Comparison of ENCODE assay signal across 7 mouse cellular contexts in genomic region chr1:93342648-93343503, GRCm38 (mm10). TPM values are rescaled to one million over a fixed set of nuclear protein-coding genes. Genes with fewer than 3 reads are reported as not detected.
DNase-seq lines count a peak whose midpoint lies in the region; ATAC-seq lines count a peak whose summit lies in the region.

Gene Ppp1r7 (plus strand): TSS chr1:93342854.
Gene Pask (minus strand): TSS chr1:93343482.

- H3K36me3 ChIP-seq in intestine, embryonic 15.5 days: peaks cover 4% of the 10 kb centered on the region
- peaks cover 23% of the 10 kb centered on the region for H3K36me3 ChIP-seq in midbrain, embryonic 10.5 days

- intact Hi-C loops in gastrocnemius, postnatal 36 days (cut with DNase I): loop anchor here (5.0 kb wide), 2 partner anchors 166 to 169 kb away; partner anchors contain the start of gene Farp2
- intact Hi-C loops in left cerebral cortex, postnatal 25 days (cut with DNase I): loop anchor here (2.0 kb wide), 1 partner anchor 136 kb away; the partner anchor contains the start of gene Hdlbp

- under 1% methylated on average over 63 of the region's 63 CpGs for WGBS in intestine, embryonic 15.5 days
- WGBS in midbrain, embryonic 10.5 days: under 1% methylated on average over 63 of the region's 63 CpGs

- peaks cover 5% of the 10 kb centered on the region; the same call in 1 of the 2 replicates for H3K4me1 ChIP-seq in intestine, embryonic 15.5 days (replicated peaks)
- H3K4me1 ChIP-seq in midbrain, embryonic 10.5 days: peaks cover 27% of the 10 kb centered on the region

- H3K4me2 ChIP-seq in intestine, embryonic 15.5 days (replicated peaks): peak within 1 kb of the TSS; percentile 87

- peak within 1 kb of the TSS; percentile 77 for H3K9ac ChIP-seq in intestine, embryonic 15.5 days

- H3K27ac ChIP-seq in intestine, embryonic 15.5 days: peak within 1 kb of the TSS; percentile 58; the same call in 1 of the 2 replicates
- peak within 1 kb of the TSS; percentile 91 for H3K27ac ChIP-seq in midbrain, embryonic 10.5 days (replicated peaks)

- DNase-seq in adrenal gland, adult 2 months: peak; percentile 96
- DNase-seq in embryo, embryonic 11.5 days (ENCODE audit: low read depth, low spot score): peak; percentile 95
- DNase-seq in gastrocnemius, postnatal 36 days: peak; percentile 87 to 92
- DNase-seq in left cerebral cortex, postnatal 25 days (ENCODE audit: low spot score in 2 of 2): peak; percentile 93 to 98
- peak; percentile 98 for DNase-seq in midbrain, embryonic 10.5 days (ENCODE audit: low spot score)
- DNase-seq in right cerebral cortex, postnatal 4 days: peak; percentile 88

- H3K9me3 ChIP-seq in intestine, embryonic 15.5 days: no peaks in the 10 kb centered on the region
- H3K9me3 ChIP-seq in midbrain, embryonic 10.5 days (replicated peaks): no peaks in the 10 kb centered on the region

- H3K4me3 ChIP-seq in intestine, embryonic 15.5 days (replicated peaks): peak within 1 kb of the TSS; percentile 77
- peak within 1 kb of the TSS; percentile 71 for H3K4me3 ChIP-seq in midbrain, embryonic 10.5 days

- ATAC-seq in intestine, embryonic 15.5 days: peak; percentile 97

- H3K27me3 ChIP-seq in intestine, embryonic 15.5 days (replicated peaks): no peaks in the 10 kb centered on the region
- H3K27me3 ChIP-seq in midbrain, embryonic 10.5 days (ENCODE audit: low read depth, poor library complexity, severe bottlenecking): no peaks in the 10 kb centered on the region

RNA-seq across cellular contexts. Expression of gene Ppp1r7, which starts in this region (rescaled TPM):
- 10 to 100 TPM; 18.2 to 24.0 TPM for total RNA-seq in adrenal gland, adult 2 months (2021)
- 2.2 and 2.5 TPM in 2 replicates for polyA plus RNA-seq in adrenal gland, adult 2 months (2012; rRNA removed)
- total RNA-seq in gastrocnemius, postnatal 36 days (2021): 10 to 100 TPM; 18.9 to 22.7 TPM
- polyA plus RNA-seq in intestine, embryonic 15.5 days (2015; fragmentation: Nextera tagmentation; extraction: Ambion mirVana): 53.0 and 79.4 TPM in 2 replicates
- 10 to 100 TPM; 81.1 to 84.7 TPM for total RNA-seq in left cerebral cortex, postnatal 25 days (2021)
- 79.0 and 84.5 TPM in 2 replicates for polyA plus RNA-seq in midbrain, embryonic 10.5 days (2016; fragmentation: Nextera tagmentation; extraction: Ambion mirVana)

RNA-seq across cellular contexts. Expression of gene Pask, which starts in this region (rescaled TPM):
- total RNA-seq in adrenal gland, adult 2 months (2021): 1 to 10 TPM; 2.3 to 5.9 TPM
- polyA plus RNA-seq in adrenal gland, adult 2 months (2012; rRNA removed): 0.85 and 1.7 TPM in 2 replicates
- under 1 TPM; 0.20 TPM for total RNA-seq in gastrocnemius, postnatal 36 days (2021)
- polyA plus RNA-seq in intestine, embryonic 15.5 days (2015; fragmentation: Nextera tagmentation; extraction: Ambion mirVana): 9.2 and 10.6 TPM in 2 replicates
- total RNA-seq in left cerebral cortex, postnatal 25 days (2021): 1 to 10 TPM; 3.9 to 9.4 TPM
- polyA plus RNA-seq in midbrain, embryonic 10.5 days (2016; fragmentation: Nextera tagmentation; extraction: Ambion mirVana): 26.9 and 31.0 TPM in 2 replicates

Comparison
In these comparisons a context has a peak if more than half of its experiments do, and no peak if none do; other contexts are left out.
1. Peak in every context shown above with its lines: DNase-seq, ATAC-seq, H3K4me3 ChIP-seq and H3K27ac ChIP-seq.
2. RNA of gene Ppp1r7 (polyA plus RNA-seq): 79.0 to 84.5 TPM in midbrain, embryonic 10.5 days and 53.0 to 79.4 TPM in intestine, embryonic 15.5 days; 2.2 to 2.5 TPM in adrenal gland, adult 2 months; every median in the first group is over 10 times any median in the second.